Mouse (Mus musculus) macrophage (primary cell): ENCODE measurements around the gene Ank. TPM values are rescaled to one million over a fixed set of nuclear protein-coding genes. Genes with fewer than 3 reads are reported as not detected.
"Not testable (repeated sequence)": the region's sequence is repeated elsewhere in the genome, so short reads cannot be mapped to it uniquely, and the experiment has no call there.

Experiments
- H3K27ac ChIP-seq: fragments of 350-480 bp; formaldehyde crosslinking; 2 replicates; pipeline ENCODE4 v1.9.0; 2021
- H3K36me3 ChIP-seq: fragments of 350-480 bp; formaldehyde crosslinking; 2 replicates; pipeline ENCODE4 v1.9.0; 2021; ENCODE audit errors: inconsistent target
- H3K4me3 ChIP-seq: fragments of 350-480 bp; formaldehyde crosslinking; 2 replicates; pipeline ENCODE4 v1.9.0; 2021; ENCODE audit errors: inconsistent target
- H3K79me2 ChIP-seq: fragments of 350-480 bp; formaldehyde crosslinking; 2 replicates; pipeline ENCODE4 v1.9.0; 2021; ENCODE audit errors: inconsistent target
- WGBS: methylation state at CpG from one replicate; pipeline ENCODE4 v1.1.7; 2026; ENCODE audit warnings: inconsistent platforms; ENCODE audit not compliant: missing documents; 5-methylcytosine and 5-hydroxymethylcytosine counted together
- polyA plus RNA-seq: library from polyadenylated mRNA; stranded (reverse); fragments of 250-400 nt; gene quantifications from 3 replicates; pipeline ENCODE4 v1.2.4, GENCODE M21; 2018; ENCODE audit warnings: inconsistent platforms

The Ank gene
- polyA plus RNA-seq, 1 experiment from 2014 or later: 22.5 TPM

DNA sequence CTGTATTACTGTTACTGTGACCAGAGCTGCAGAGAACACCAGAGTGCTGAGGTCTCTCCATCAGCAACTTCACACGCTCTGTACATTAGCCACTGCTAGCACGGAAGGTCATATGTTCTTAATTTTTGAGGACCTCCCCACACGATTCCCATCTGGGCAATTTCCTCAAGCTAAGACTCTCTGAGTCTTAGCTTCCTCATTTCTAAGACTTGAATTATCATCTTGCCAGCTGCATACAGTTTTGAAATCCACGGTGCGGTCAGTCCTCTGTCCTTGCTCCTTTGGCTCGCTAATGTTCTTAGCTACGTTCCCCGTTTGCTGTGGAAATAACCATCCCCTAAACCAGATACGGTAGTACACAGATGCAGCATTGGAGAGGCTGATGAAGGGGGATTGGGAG lies 14.0 kb upstream of the Ank start:
- Histone ChIP-seq H3K4me3 (no peak overlapping the region), H3K79me2 (no peaks in the 10 kb centered on the region), H3K36me3 (no peaks in the 10 kb centered on the region), H3K27ac (no peak overlapping the region)
- 12% methylated on average over 9 of the region's 9 CpGs for WGBS

DNA sequence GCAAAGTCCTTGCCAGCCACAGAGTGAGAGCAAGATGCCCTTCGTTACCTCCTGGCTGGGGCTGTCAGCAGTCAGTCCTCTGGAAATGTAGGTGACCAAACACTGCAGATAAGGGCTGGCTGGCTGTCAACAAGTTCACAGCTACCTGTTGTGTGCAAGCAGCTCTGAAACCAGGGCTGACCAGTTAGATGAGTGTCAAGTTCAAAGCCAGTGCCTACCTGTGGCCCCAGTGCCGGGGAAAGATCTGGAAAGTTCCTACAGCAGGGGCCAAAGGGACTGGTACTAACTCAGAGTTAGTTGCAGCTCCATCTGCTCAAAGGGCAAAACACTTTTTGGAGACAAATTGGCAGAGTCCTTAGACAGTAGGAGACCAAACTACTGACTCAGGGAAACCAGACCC lies 9.5 kb upstream of the Ank start:
- Histone ChIP-seq H3K36me3 (no peaks in the 10 kb centered on the region), H3K27ac (no peak overlapping the region), H3K4me3 (no peak overlapping the region), H3K79me2 (no peaks in the 10 kb centered on the region)
- WGBS: 90% methylated on average over 2 of the region's 2 CpGs

DNA sequence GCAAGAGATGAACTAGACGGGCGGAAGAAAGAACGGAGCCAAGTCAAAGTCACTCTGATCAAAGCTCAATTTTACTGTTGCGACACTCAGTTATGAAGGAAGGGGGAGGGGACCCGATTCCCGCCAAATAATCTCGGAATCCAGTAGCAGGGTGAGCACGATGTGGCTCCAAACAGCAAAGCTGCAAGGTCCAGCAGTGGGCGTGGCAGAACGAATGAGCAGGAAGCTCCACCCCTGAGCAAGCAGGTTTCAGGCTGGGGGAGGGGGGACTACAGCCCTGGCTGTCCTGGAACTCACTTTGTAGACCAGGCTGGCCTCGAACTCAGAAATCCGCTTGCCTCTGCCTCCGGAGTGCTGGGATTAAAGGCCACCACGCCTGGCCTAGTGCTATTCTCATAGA lies 6.7 kb upstream of the Ank start:
- H3K36me3 ChIP-seq, H3K79me2 ChIP-seq, H3K4me3 ChIP-seq, H3K27ac ChIP-seq: not testable (repeated sequence)
- WGBS: 66% methylated on average over 14 of the region's 14 CpGs

DNA sequence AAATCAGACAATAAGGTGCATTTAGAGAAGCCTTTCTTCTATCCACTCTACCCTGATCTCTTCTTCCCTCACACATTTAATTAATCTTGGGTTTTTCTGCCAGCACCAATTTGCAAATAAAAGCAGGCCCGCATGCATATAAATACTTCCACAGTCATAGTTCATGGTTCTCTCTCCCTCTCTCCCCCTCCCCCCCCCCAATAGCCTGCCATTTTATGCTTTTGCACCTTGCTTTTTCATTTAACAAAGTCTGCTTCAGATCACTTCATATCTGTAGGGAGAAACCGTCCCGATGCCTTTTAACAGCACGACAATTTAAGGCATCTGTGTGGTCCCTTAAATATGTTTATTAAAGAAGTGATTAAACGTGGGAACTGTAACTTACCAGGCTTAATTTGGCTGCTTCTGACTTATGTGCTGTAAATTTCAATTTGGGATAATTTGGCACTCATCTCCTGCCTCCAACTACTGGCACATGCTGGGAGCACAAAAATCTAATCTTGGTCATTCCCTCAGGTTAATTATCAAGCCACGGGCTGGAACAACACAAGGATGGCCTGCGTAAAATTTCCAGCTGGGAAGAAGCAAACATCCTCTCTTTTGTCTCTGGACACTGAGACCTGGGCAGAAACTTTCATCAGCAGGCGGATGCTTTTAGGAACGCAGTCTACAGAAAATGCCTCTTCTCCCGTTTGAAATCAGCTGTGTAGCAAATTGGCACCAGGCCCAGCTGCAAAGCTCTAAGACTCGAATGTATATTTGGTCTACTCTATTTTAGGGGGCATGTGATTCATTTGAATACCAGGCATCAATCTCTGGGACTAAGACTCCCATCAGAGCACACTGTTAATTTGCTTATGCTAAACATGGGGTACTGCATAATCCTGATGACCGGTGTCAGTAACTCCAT lies 4.9 kb upstream of the Ank start:
- Histone ChIP-seq H3K4me3 (no peak overlapping the region), H3K79me2 (no peaks in the 10 kb centered on the region)
- WGBS: 93% methylated on average over 12 of the region's 12 CpGs

DNA sequence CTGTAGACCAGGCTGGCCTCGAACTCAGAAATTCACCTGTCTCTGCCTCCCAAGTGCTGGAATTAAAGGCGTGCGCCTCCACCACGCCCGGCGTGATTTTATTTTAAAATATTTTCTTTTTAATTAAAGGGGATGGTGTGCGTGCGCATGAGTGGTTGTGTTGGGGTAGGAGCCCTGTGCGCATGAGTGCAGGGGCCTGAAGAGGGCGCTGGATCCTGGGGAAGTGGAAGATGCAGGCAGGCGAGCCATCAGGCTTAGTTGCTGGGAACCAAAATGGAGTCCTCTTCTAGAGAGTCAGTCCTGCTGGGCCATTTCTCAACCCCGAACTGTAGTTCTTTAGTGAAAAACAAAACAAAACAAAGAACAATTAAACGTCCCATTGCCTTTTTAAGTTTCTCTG lies 2.6 kb upstream of the Ank start:
- peaks cover 17% of the 10 kb centered on the region for H3K79me2 ChIP-seq
- 95% methylated on average over 13 of the region's 13 CpGs for WGBS
- H3K36me3 ChIP-seq: no peaks in the 10 kb centered on the region
- no peak overlapping the region for H3K27ac ChIP-seq
- H3K4me3 ChIP-seq: no peak overlapping the region

More for the DNA sequence above, 4.9 kb upstream of the Ank start:
- Histone ChIP-seq H3K27ac (no peak overlapping the region), H3K36me3 (no peaks in the 10 kb centered on the region)

DNA sequence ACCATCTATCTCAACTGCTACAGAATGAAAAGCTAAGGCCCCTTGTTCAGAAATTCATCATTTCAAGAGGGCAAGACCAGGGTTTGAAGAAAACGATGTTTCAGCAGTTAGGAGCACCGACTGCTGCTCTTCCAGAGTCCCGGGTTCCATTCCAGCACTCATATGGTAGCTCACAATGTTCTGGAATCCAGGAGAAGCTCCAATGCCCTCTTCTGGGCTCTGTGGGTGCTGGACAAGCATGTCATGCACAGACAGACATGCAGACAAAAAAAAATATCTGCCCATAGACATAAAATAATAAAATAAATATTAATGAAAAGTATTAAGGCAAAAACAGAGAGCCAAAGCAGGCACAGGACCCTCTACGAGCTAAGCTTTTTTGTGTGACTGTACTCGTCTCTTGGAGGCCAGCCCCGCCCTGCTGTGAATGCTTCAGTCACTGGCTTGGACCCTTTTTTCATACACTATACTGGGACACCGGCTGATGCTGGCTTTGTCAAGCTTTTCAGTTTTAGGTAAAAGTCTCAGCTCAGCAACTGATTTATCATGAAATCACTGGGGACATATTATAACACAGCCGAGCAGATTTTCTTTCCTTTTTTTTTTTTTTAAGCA lies 979 bp upstream of the Ank start:
- peaks cover 21% of the 10 kb centered on the region for H3K79me2 ChIP-seq
- 56% methylated on average over 7 of the region's 8 CpGs for WGBS
- H3K27ac ChIP-seq: no peak overlapping the region
- no peaks in the 10 kb centered on the region for H3K36me3 ChIP-seq
- H3K4me3 ChIP-seq: peak overlapping the region; percentile 28

DNA sequence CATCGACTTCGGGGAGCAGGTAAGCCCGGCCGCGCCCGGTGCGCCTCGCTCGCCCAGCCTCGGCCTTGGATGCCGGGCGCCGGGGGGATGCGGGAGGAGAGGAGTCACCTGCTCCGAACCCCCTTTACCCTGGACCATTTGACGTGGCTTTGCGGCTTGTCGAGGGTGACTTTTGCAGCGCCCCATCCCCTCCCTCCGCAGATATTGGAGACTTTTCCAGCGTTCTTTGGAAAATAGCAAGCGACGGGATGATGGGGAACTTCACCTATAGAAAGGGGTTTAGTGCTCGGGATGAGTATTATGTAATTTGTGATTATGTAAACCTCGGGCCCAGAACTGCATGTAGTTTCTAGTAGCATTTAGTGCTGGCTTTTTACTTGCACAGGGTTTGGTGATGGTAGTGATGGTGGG lies 609 bp downstream of the Ank start:
- Histone ChIP-seq H3K4me3 (peak overlapping the region; percentile 55), H3K27ac (no peak overlapping the region), H3K79me2 (peaks cover 37% of the 10 kb centered on the region), H3K36me3 (no peaks in the 10 kb centered on the region)
- under 1% methylated on average over 25 of the region's 25 CpGs for WGBS

DNA sequence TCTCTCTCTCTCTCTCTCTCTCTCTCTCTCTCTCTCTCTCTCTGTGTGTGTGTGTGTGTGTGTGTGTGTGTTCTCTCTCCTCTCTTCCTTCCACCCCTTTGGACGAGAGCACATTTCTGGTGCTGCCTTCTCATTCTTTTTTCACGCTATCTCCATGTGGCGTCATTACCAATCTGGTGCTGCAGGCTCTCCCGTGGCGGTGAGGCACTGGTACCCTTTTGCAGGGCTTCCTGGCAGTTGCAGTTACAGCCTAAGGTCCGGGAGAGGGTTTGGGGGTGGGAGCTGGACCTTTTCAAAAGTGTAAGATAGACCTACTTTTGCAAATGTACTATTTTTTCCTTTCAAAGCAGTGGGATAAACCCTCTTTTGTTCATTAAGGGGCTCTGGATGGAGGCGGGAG lies 1.2 kb downstream of the Ank start:
- peak overlapping the region; percentile 55 for H3K4me3 ChIP-seq
- WGBS: 32% methylated on average over 5 of the region's 7 CpGs
- no peak overlapping the region for H3K27ac ChIP-seq
- H3K79me2 ChIP-seq: peaks cover 43% of the 10 kb centered on the region
- H3K36me3 ChIP-seq: no peaks in the 10 kb centered on the region

DNA sequence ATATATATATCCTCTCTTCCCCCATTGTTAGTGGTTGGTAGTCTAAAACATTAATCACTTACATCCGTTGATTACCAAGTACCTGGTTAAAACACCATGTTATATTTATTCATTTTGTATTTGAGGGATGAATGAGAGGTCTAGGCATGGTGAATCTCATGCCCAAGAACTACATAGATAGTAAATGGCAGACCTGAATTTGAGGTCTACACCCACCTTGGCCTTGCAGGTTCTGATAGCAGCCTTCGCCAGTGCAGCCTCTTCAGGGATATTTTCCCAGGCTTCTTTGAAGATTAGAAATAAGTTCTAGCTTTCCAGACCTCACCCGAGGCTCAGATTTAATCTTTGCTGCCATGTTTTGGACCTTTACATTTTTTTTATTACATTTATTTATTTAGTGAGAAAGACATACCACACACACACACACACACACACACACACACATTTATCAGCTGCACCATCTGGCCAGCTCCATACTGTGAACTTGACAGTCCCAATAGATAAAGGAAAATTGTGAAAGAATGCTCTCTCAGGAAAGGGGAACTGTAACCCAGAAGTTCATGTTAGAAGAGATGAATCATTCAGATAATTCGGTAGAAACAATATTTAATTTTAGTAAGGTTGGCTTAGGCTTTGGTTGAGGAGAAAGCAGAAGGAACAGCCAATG lies 2.5 kb downstream of the Ank start:
- peak overlapping the region; percentile 48 for H3K27ac ChIP-seq
- no peaks in the 10 kb centered on the region for H3K36me3 ChIP-seq
- H3K79me2 ChIP-seq: peaks cover 56% of the 10 kb centered on the region
- WGBS: 33% methylated on average over 3 of the region's 4 CpGs
- no peak overlapping the region for H3K4me3 ChIP-seq

DNA sequence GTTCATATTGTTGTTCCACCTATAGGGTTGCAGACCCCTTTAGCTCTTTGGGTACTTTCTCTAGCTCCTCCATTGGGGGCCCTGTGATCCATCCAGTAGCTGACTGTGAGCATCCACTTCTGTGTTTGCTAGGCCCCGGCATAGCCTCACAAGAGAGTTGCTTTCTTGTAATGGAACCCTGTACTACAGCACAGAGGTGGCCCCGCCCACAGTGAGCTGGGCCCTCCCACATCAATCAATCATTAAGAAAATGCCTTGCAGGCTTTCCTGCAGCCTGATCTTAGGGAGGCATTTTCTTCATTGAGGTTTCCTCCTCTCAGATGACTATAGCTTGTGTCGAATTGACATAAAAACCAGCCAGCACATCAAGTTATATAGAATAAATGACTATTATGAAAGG lies 3.9 kb downstream of the Ank start:
- WGBS: 84% methylated on average over 3 of the region's 3 CpGs
- not testable (repeated sequence) for H3K27ac ChIP-seq, H3K4me3 ChIP-seq, H3K36me3 ChIP-seq
- H3K79me2 ChIP-seq: peaks cover 67% of the 10 kb centered on the region

DNA sequence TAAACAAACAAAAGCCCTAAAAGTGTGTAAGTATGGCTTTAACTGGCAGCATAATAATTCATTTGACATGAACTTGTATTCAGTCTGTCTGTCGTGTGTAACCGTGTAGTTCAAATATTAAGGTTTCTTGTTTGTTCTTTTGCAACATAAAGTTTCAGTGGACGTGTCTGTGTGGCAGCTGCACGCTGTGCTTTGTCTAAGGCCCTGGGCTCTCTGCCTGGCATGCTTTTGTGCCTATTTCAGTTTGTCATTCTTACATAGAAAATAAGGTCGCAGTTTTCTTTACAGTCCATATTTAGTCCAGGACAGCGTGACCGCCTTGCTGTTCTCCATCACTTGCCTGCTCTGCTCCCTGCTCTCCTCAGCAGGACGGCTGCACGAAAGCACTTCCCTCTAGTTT lies 5.8 kb downstream of the Ank start:
- 95% methylated on average over 9 of the region's 9 CpGs for WGBS

DNA sequence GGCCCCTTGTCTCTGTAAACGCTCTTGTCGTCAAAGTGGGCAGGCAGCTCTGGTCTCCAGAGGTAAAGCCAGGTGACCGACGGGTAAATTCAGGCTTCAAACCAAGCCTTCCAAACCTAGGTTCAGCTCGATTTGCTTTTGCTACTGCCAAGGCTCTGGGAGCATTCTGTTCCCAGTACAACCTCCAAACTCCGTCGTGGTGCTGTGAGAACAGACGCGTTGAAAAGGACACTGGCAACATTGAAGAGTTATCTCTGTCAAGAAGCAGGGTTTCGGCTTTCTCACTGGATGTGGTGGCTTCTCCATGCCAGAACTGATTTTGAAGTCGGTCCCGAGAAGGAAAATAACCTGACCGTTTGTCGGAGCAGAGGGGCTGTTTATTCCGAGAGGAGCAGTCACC lies 9.5 kb downstream of the Ank start:
- no peak overlapping the region for H3K4me3 ChIP-seq
- H3K36me3 ChIP-seq: no peaks in the 10 kb centered on the region
- H3K27ac ChIP-seq: no peak overlapping the region
- 94% methylated on average over 15 of the region's 15 CpGs for WGBS
- H3K79me2 ChIP-seq: peaks cover 95% of the 10 kb centered on the region

More for the DNA sequence above, 5.8 kb downstream of the Ank start:
- H3K36me3 ChIP-seq: no peaks in the 10 kb centered on the region
- no peak overlapping the region for H3K4me3 ChIP-seq
- peaks cover 85% of the 10 kb centered on the region for H3K79me2 ChIP-seq
- no peak overlapping the region for H3K27ac ChIP-seq

DNA sequence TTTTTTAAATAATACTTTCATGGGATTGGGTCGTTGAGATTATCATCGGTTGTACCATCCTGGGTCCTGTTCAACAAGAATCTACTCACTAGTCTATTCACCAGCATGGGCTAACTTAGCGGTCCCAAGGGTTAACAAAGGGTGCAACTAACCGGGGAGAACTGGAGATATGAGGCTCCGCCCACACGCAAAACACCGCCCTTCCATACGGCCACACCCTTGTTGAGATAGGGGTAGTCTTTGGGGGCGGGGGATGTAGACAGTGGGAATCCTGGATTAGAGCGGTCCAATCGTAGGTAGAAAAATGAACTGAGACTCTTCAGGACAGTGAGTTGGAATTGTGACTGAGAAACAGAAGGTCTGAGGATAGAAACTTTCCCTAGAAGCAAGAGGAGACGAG lies 10.2 kb downstream of the Ank start:
- Histone ChIP-seq H3K36me3 (no peaks in the 10 kb centered on the region), H3K4me3 (no peak overlapping the region), H3K79me2 (peaks cover 95% of the 10 kb centered on the region), H3K27ac (no peak overlapping the region)
- WGBS: 92% methylated on average over 12 of the region's 12 CpGs

DNA sequence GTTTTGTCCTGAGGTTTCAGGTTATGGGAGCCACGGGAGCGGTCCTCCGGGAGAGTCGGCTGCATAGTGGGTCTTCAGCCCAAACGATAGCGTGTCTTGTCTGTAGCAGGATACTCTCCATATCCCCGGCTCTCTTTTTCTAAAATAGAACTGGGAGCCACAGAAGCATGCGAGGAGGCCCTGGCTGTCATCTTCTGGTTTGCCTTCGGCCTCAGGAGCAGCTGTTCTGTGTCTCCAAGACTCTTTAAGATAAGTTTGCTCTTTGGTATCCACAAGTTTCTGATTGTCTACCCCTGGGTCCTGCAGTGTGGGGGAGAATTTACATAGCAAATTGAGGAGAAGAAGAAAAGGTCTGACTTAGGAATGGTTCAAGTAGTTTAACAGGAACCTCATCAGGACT lies 10.7 kb downstream of the Ank start:
- no peaks in the 10 kb centered on the region for H3K36me3 ChIP-seq
- no peak overlapping the region for H3K27ac ChIP-seq
- 95% methylated on average over 9 of the region's 9 CpGs for WGBS
- no peak overlapping the region for H3K4me3 ChIP-seq
- peaks cover 95% of the 10 kb centered on the region for H3K79me2 ChIP-seq

DNA sequence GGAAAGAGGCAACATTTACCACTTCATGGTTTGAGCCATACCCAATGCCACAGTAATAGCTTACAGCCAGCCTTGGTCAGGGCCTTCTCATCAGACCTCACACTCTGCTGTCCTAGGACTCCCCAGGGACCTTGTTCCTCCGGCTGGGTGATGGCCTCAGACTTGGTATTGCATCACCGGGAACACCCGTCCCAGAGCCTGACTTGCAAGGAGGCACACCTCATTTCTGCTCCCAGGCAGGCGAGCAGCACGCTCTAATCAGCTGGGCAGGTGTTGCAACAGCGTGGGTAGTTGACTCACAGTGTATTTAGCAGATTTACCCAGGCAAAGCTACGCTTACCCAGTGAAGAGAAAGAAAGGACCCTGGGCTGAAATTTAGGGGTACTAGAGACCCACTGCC lies 11.2 kb downstream of the Ank start:
- H3K27ac ChIP-seq: no peak overlapping the region

More for the DNA sequence above, 11.2 kb downstream of the Ank start:
- Histone ChIP-seq H3K36me3 (no peaks in the 10 kb centered on the region), H3K4me3 (no peak overlapping the region), H3K79me2 (peaks cover 95% of the 10 kb centered on the region)
- 45% methylated on average over 7 of the region's 7 CpGs for WGBS
